Mouse (Mus musculus) layer of hippocampus, adult 6 months (tissue): ENCODE measurements around the gene Epha5. TPM values are rescaled to one million over a fixed set of nuclear protein-coding genes. Genes with fewer than 3 reads are reported as not detected.

Experiments used
- long read RNA-seq, 2 experiments: library from polyadenylated mRNA; unstranded; transcript quantifications; one replicate each; pipeline ENCODE4 v2.0.0; 2019 to 2020
- polyA plus RNA-seq: library from polyadenylated mRNA; unstranded; fragments of <200 nt; fragmentation: Nextera tagmentation; gene quantifications from 2 replicates; pipeline ENCODE4 v1.2.3, GENCODE M21; 2021

The Epha5 gene
- polyA plus RNA-seq, result 36.3 and 42.8 TPM in 2 replicates
- long read RNA-seq, experiment 1, full-length matches to known transcripts, result 12 of 148 reads
- long read RNA-seq, experiment 1, partial matches to known transcripts, result 40 of 148 reads
- long read RNA-seq, experiment 1, other reads (novel, unspliced or antisense), result 96 of 148 reads
- long read RNA-seq, experiment 2, full-length matches to known transcripts, result 91 of 318 reads
- long read RNA-seq, experiment 2, partial matches to known transcripts, result 102 of 318 reads
- long read RNA-seq, experiment 2, other reads (novel, unspliced or antisense), result 125 of 318 reads

DNA sequence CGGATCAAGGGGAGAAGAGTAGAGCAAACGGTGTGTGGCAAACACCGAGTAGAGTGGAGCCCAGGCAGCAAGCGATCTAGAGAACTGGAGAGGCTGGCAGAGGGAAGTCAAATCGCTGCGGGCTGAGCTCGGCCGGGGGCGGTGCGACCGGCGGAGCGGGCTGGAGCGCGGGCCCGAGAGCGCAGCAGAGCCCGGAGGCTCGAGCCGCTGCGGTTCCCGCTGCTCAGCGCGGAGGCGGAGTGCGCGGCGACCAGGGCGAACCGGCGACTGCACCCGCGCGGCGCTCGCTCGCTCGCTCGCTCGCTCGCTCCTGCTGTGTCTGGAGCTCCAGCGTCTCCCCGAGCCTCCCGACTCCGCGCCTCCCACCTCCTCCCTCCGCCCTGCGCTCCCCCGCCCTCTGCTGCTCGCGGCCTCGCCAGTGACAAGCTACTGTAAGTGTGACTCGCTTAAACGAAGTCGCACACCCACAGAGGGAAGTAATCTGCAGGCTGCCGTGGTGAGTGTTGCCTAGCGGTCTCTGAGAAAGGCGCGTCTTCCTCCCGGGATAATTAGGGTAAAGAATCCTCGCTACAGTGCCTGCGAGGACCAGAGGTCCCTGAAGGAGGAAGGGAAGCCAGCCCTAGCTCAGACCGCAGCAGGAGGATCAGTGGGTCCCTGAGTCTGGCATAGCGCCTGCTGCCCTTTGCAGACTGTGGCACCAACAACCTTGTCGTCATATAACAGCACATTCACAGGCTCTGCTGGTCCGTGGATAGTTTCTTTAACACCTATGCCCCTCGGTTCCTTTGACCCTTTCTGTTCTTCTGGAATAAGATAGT is at the start of gene Epha5:
Epha5 (minus strand) TSS at position 321 of the 818 bp plus-strand sequence.

